Mouse (Mus musculus) sigmoid colon, adult 10 weeks (tissue): ENCODE measurements around the gene Pgghg. TPM values are rescaled to one million over a fixed set of nuclear protein-coding genes. Genes with fewer than 3 reads are reported as not detected.

ENCODE experiments used
- polyA plus RNA-seq: library from polyadenylated mRNA; stranded (reverse); fragments of 350-450 nt; fragmentation: Illumina TruSeq; extraction: RNeasy Lipid Tissue Mini Kit (QIAGEN cat#74804); gene quantifications from one replicate; pipeline ENCODE4 v1.2.3, GENCODE M21; 2014; ENCODE audit warnings: low read depth, low replicate concordance

Pgghg gene
- 0.82 TPM for polyA plus RNA-seq

GRCm38 (mm10) chr7:140941222-140942051 is at the start of gene Pgghg:
Gene Pgghg, plus strand, starts transcription at chr7:140941391.

GRCm38 (mm10) chr7:140900220-140900619 is 41.0 kb upstream of the Pgghg start, which contains the start of gene Cox8b:
Gene Cox8b, minus strand, starts transcription at chr7:140900446.

GRCm38 (mm10) chr7:140920418-140921029 is 20.7 kb upstream of the Pgghg start, which contains the start of gene Nlrp6:
Gene Nlrp6, plus strand, starts transcription at chr7:140920902.

GRCm38 (mm10) chr7:140949824-140950530 is 8.8 kb downstream of the Pgghg start, which contains the start of gene Ifitm5:
Gene Ifitm5, minus strand, starts transcription at chr7:140950291.

GRCm38 (mm10) chr7:140955758-140956555 is 14.8 kb downstream of the Pgghg start, which contains the start of the genes Gm45717 and Ifitm2:
Gene Gm45717, minus strand, starts transcription at chr7:140955937.
Gene Ifitm2, minus strand, starts transcription at chr7:140955987.

GRCm38 (mm10) chr7:140966921-140967320 is 25.7 kb downstream of the Pgghg start, which contains the start of gene Ifitm1:
Gene Ifitm1, plus strand, starts transcription at chr7:140967221.

Other genes starting within 250 kb of the Pgghg start
- not detected for gene Olfr541, start 244.1 kb upstream of the Pgghg start, polyA plus RNA-seq
- 26.0 TPM for gene Cyp2e1, start 177.7 kb upstream of the Pgghg start, polyA plus RNA-seq
- not detected for gene Syce1, start 153.5 kb upstream of the Pgghg start, polyA plus RNA-seq
- gene Zfp941, start 119.2 kb upstream of the Pgghg start, polyA plus RNA-seq = 1.5 TPM
- 11.3 TPM for gene Urah, start 106.4 kb upstream of the Pgghg start, polyA plus RNA-seq
- not detected for gene Scgb1c1, start 95.8 kb upstream of the Pgghg start, polyA plus RNA-seq
- gene Odf3, start 93.6 kb upstream of the Pgghg start, polyA plus RNA-seq = not detected
- not detected for gene Gm45785, start 85.1 kb upstream of the Pgghg start, polyA plus RNA-seq
- gene Ric8a, start 84.4 kb upstream of the Pgghg start, polyA plus RNA-seq = 6.9 TPM
- 3.0 TPM for gene Bet1l, start 83.8 kb upstream of the Pgghg start, polyA plus RNA-seq
- gene Psmd13, start 59.4 kb upstream of the Pgghg start, polyA plus RNA-seq = 117 TPM
- gene Sirt3, start 59.1 kb upstream of the Pgghg start, polyA plus RNA-seq = 8.5 TPM
- gene Cox8b, start 40.9 kb upstream of the Pgghg start, polyA plus RNA-seq = not detected
- gene Nlrp6, start 20.5 kb upstream of the Pgghg start, polyA plus RNA-seq = 26.6 TPM
- gene Ifitm5, start 8.9 kb downstream of the Pgghg start, polyA plus RNA-seq = not detected
- not detected for gene Gm45717, start 14.5 kb downstream of the Pgghg start, polyA plus RNA-seq
- 56.8 TPM for gene Ifitm2, start 14.6 kb downstream of the Pgghg start, polyA plus RNA-seq
- gene Ifitm1, start 25.8 kb downstream of the Pgghg start, polyA plus RNA-seq = 9.0 TPM
- 7.6 TPM for gene Ifitm3, start 69.4 kb downstream of the Pgghg start, polyA plus RNA-seq
- gene Ifitm6, start 76.5 kb downstream of the Pgghg start, polyA plus RNA-seq = 1.4 TPM
- gene Gm17387, start 87.7 kb downstream of the Pgghg start, polyA plus RNA-seq = not detected
- gene B4galnt4, start 119.7 kb downstream of the Pgghg start, polyA plus RNA-seq = 0.19 TPM
- 0.69 TPM for gene Pkp3, start 136.8 kb downstream of the Pgghg start, polyA plus RNA-seq
- gene Sigirr, start 159.2 kb downstream of the Pgghg start, polyA plus RNA-seq = 2.9 TPM
- gene Ano9, start 176.4 kb downstream of the Pgghg start, polyA plus RNA-seq = 59.9 TPM
- gene Ptdss2, start 181.0 kb downstream of the Pgghg start, polyA plus RNA-seq = 17.4 TPM
- 2.4 TPM for gene Rnh1, start 231.5 kb downstream of the Pgghg start, polyA plus RNA-seq